Mouse (Mus musculus) liver, embryonic 14.5 days (tissue): Measurements from ENCODE around the gene Ehd4. TPM values are rescaled to one million over a fixed set of nuclear protein-coding genes. Genes with fewer than 3 reads are reported as not detected.
A peak's percentile ranks its signal among the peaks of the same experiment; 100 is the strongest.

Experiments used
- ATAC-seq: fragments of 200-750 bp; cut with Nextera tagmentation; 2 replicates; pipeline ENCODE4 v1.8.0; 2017; ENCODE audit warnings: moderate number of reproducible peaks, mild to moderate bottlenecking, moderate library complexity; ENCODE audit not compliant: insufficient read depth
- DNase-seq, 3 experiments: peaks; one replicate each; pipeline ENCODE4 v3.0.0-alpha.2; 2012 to 2013; ENCODE audit warnings: low read depth in 3 of 3, low spot score in 3 of 3
- H3K27ac ChIP-seq: fragments of 300-500 bp; sonication (generic); 2 replicates; pipeline ENCODE4 v1.5.1; 2014; ENCODE audit warnings: moderate library complexity, mild to moderate bottlenecking, control low read depth, inconsistent platforms
- H3K27me3 ChIP-seq: fragments of 300-500 bp; sonication (generic); 2 replicates; pipeline ENCODE4 v1.6.1; 2014; ENCODE audit warnings: mild to moderate bottlenecking, low read length, moderate library complexity; ENCODE audit not compliant: control insufficient read depth, insufficient read depth
- H3K36me3 ChIP-seq: fragments of 300-500 bp; sonication (generic); replicated peaks from 2 replicates; pipeline ENCODE4 v1.6.1; 2014; ENCODE audit warnings: low read depth; ENCODE audit not compliant: control insufficient read depth, insufficient read depth
- H3K4me1 ChIP-seq, 2 experiments: fragments of 200-500 bp in 1 of 2; fragments of 300-500 bp in 1 of 2; sonication (generic) in 1 of 2; replicated peaks; 2 replicates each; pipeline ENCODE4 v1.6.1; 2012 to 2014; ENCODE audit warnings: antibody characterized with exemption in 1 of 2, inconsistent platforms in 1 of 2, low read length in 1 of 2; ENCODE audit not compliant: control insufficient read depth in 2 of 2, insufficient read depth in 2 of 2
- H3K4me2 ChIP-seq: fragments of 300-500 bp; sonication (generic); 2 replicates; pipeline ENCODE4 v1.6.1; 2014; ENCODE audit warnings: low read depth, mild to moderate bottlenecking, control low read depth, moderate library complexity
- H3K4me3 ChIP-seq, 2 experiments: fragments of 200-500 bp in 1 of 2; fragments of 300-500 bp in 1 of 2; sonication (generic) in 1 of 2; 2 replicates each; pipeline ENCODE4 v1.5.1; 2012 to 2014; ENCODE audit warnings: low read depth in 2 of 2, low read length in 2 of 2, mild to moderate bottlenecking in 2 of 2, control low read depth in 1 of 2, inconsistent platforms in 1 of 2, moderate library complexity in 1 of 2; ENCODE audit not compliant: insufficient read depth in 1 of 2
- H3K9ac ChIP-seq: fragments of 300-500 bp; sonication (generic); replicated peaks from 2 replicates; pipeline ENCODE4 v1.6.1; 2014; ENCODE audit warnings: mild to moderate bottlenecking, control low read depth, moderate library complexity
- H3K9me3 ChIP-seq: fragments of 300-500 bp; sonication (generic); 2 replicates; pipeline ENCODE4 v1.6.1; 2016; ENCODE audit warnings: low read length, mixed read lengths; ENCODE audit not compliant: control insufficient read depth
- CTCF ChIP-seq: IDR thresholded peaks from 2 replicates; pipeline ENCODE4 v1.5.1; 2016; ENCODE audit warnings: antibody characterized with exemption, low read depth, control low read depth
- EP300 ChIP-seq: IDR thresholded peaks from 2 replicates; pipeline ENCODE4 v1.6.1; 2016; ENCODE audit warnings: antibody characterized with exemption, low read depth
- WGBS: fragments of 180-500 bp; shearing (Covaris S2); extraction: QIAGEN DNeasy Blood & Tissue Kit; methylation state at CpG from one replicate; pipeline ENCODE4 v1.1.7; 2014; ENCODE audit not compliant: insufficient replicate concordance; 5-methylcytosine and 5-hydroxymethylcytosine counted together
- polyA plus RNA-seq, 2 experiments: library from polyadenylated mRNA; depleted of rRNA in 1 of 2; stranded (reverse) in 1 of 2; unstranded in 1 of 2; fragments of >200 nt; fragmentation: Nextera tagmentation in 1 of 2; extraction: Ambion mirVana in 1 of 2; gene quantifications; 2 replicates each; pipeline versions ENCODE4 v1.2.1 to v1.2.3; 2012 to 2014

Gene Ehd4
- polyA plus RNA-seq (2012; rRNA removed) (4.7 and 6.8 TPM in 2 replicates), polyA plus RNA-seq (2014; fragmentation: Nextera tagmentation; extraction: Ambion mirVana) (15.9 and 17.2 TPM in 2 replicates)

DNA sequence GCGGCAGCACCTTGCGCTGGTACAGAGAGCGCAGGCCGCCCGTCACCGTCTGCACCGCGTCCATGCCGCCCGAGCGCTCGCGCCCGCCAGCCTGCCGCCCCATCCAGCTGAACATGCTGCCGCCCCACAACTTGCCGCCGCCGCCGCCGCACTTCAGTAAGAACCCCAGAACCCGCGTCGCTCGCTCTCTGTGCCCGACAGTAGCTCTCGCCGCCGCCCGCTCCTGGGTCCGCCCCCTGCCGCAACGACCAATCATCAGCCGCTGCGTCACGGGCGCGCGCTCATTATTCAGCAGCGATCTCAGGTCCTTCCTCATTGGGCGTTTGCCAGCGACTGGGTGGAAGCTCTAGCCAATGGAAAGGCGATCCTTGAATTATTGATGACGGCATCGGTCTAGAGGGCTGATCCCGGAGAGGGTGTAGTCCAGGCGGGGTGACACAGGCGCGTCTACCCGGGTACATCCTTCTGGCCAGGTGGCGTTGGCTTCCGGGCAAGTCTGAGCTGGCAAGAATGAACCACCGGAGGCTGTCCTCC, at the start of gene Ehd4:
Ehd4 (minus strand) TSS at position 246 of the 534 bp plus-strand sequence.
- Histone ChIP-seq H3K4me2 (peak within 1 kb of the TSS; percentile 96), H3K9me3 (no peaks in the 10 kb centered on the region), H3K27me3 (no peaks in the 10 kb centered on the region), H3K9ac (peak within 1 kb of the TSS; percentile 75), H3K36me3 (no peaks in the 10 kb centered on the region), H3K27ac (peak within 1 kb of the TSS; percentile 41), H3K4me1 (peaks cover 3 to 7% of the 10 kb centered on the region in 2 experiments; a peak in 3 of 4 replicates), H3K4me3 (peak within 1 kb of the TSS; percentile 65 to 74)
- ATAC-seq (peak; percentile 99), DNase-seq (peak; percentile 98 to 99 (median 99))
- WGBS, result under 1% methylated on average over 53 of the region's 53 CpGs
- no peak for TF ChIP-seq EP300
- no peak for TF ChIP-seq CTCF

GRCm38 (mm10) chr2:120203742-120204141, 49.3 kb upstream of the Ehd4 start:
- no peaks in the 10 kb centered on the region for H3K9me3 ChIP-seq
- no peak for ATAC-seq
- no peaks in the 10 kb centered on the region for H3K36me3 ChIP-seq
- no peaks in the 10 kb centered on the region for H3K4me1 ChIP-seq
- H3K27ac ChIP-seq, result no peak overlapping the region
- TF ChIP-seq CTCF, result no peak
- TF ChIP-seq EP300, result no peak
- H3K4me2 ChIP-seq, result no peak overlapping the region
- WGBS, result 51% methylated on average over 3 of the region's 3 CpGs
- H3K27me3 ChIP-seq, result no peaks in the 10 kb centered on the region
- DNase-seq, result no peak
- H3K9ac ChIP-seq, result no peak overlapping the region
- H3K4me3 ChIP-seq, result no peak overlapping the region

- ATAC-seq, result no peak
- Histone ChIP-seq H3K36me3 (no peaks in the 10 kb centered on the region), H3K9me3 (no peaks in the 10 kb centered on the region), H3K27ac (no peak overlapping the region), H3K27me3 (no peaks in the 10 kb centered on the region), H3K4me3 (no peak overlapping the region), H3K4me2 (no peak overlapping the region), H3K4me1 (no peaks in the 10 kb centered on the region), H3K9ac (no peak overlapping the region)
- 54% methylated on average over 7 of the region's 7 CpGs for WGBS
- no peak for DNase-seq
- TF ChIP-seq CTCF, result no peak
- TF ChIP-seq EP300, result no peak
These were observed 45.7 kb upstream of the Ehd4 start for GRCm38 (mm10) chr2:120200077-120200476.

GRCm38 (mm10) chr2:120188174-120188573, 33.8 kb upstream of the Ehd4 start:
- no peak for DNase-seq
- TF ChIP-seq CTCF, result no peak
- TF ChIP-seq EP300, result no peak
- Histone ChIP-seq H3K4me1 (no peaks in the 10 kb centered on the region), H3K27me3 (no peaks in the 10 kb centered on the region), H3K36me3 (no peaks in the 10 kb centered on the region), H3K9me3 (no peaks in the 10 kb centered on the region), H3K27ac (no peak overlapping the region), H3K4me2 (no peak overlapping the region), H3K9ac (no peak overlapping the region), H3K4me3 (no peak overlapping the region)
- no peak for ATAC-seq
- 72% methylated on average over 4 of the region's 4 CpGs for WGBS

DNA sequence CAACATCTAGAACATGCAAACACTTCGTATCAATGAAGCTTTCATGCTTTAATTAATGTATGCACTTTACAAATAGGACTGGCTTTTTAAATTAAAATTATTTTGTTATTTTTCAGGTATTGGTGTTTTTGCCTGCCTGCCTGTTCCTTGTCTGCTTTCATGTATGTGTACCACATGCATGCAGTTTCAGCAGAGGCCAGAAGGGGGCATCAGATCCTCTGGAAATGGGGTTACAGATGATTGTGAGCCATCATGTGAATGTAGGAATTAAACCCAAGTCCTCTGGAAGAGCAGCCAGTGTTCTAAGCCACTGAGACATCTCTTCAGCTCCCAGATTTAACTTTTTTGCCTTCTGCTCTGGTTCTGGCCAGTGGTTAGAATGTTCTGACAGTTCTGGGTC, 33.2 kb upstream of the Ehd4 start:
- H3K36me3 ChIP-seq, result no peaks in the 10 kb centered on the region
- no peak overlapping the region for H3K9ac ChIP-seq
- no peak overlapping the region for H3K4me3 ChIP-seq
- WGBS, result 68% methylated on average over 1 of the region's 1 CpGs
- H3K27me3 ChIP-seq, result no peaks in the 10 kb centered on the region
- no peaks in the 10 kb centered on the region for H3K9me3 ChIP-seq
- H3K4me2 ChIP-seq, result no peak overlapping the region
- H3K27ac ChIP-seq, result no peak overlapping the region
- ATAC-seq (no peak), DNase-seq (no peak)
- TF ChIP-seq CTCF (peak; percentile 56; the same call in 1 of the 2 replicates), EP300 (no peak)
- no peaks in the 10 kb centered on the region for H3K4me1 ChIP-seq
